Mouse (Mus musculus): Measurements from ENCODE around the gene Zfp65. TPM values are rescaled to one million over a fixed set of nuclear protein-coding genes. Genes with fewer than 3 reads are reported as not detected.

Gene Zfp65
- polyA plus RNA-seq (2012; rRNA removed; ENCODE audit: low replicate concordance) = 0.47 and 1.3 TPM in 2 replicates

DNA sequence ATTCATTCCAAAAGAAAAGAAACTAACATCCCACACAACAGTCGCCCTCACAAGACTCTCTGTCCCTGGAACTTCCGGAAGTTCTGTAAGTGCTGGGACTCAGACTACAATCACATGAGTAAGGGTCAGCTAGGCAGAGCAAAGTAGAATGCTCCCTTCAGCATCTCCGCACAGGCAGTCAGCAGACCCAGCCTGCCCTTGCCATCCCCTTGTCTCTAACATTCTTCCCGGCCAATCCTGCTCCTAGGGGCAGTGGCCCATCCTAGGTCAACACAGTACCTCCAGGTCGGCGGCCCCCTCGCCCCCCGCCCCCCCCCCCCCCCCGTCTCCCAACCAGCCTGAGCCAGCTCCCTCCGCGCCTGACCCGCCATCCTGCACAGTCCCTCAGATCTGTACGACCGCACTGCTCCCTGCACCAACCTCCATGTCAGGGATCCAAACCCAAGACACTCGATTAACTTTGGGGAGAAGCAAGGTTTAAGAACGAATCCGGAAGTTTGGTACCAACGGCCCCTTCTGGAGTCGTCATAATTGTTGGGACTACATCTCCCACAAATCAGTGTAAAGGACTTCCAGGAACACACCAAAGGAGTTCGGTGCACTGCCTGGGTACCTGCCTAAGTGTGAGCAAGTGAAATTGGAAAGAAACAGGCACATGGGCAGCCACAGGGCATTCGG, at the start of gene Zfp65:
Gene Zfp65, minus strand, starts transcription at position 533 of the 678 bp plus-strand sequence.

GRCm38 (mm10) chr13:67754333-67755306, 25.6 kb upstream of the Zfp65 start, which contains the start of gene Zfp85:
Gene Zfp85 (minus strand): TSS chr13:67755228.

GRCm38 (mm10) chr13:67686971-67687370, 42.0 kb downstream of the Zfp65 start, which contains the start of gene Zfp738:
Gene Zfp738 (minus strand): TSS chr13:67687071.

Other genes starting within 250 kb of the Zfp65 start
- gene Zfp874b, start 244.9 kb downstream of the Zfp65 start, polyA plus RNA-seq (2012; rRNA removed; ENCODE audit: low replicate concordance) = 2.1 and 5.1 TPM in 2 replicates
- gene Zfp58, start 228.6 kb downstream of the Zfp65 start, polyA plus RNA-seq (2012; rRNA removed; ENCODE audit: low replicate concordance) = 0.27 and 1.2 TPM in 2 replicates
- not detected in 2 replicates for gene Gm26965, start 203.0 kb downstream of the Zfp65 start, polyA plus RNA-seq (2012; rRNA removed; ENCODE audit: low replicate concordance)
- 18.0 and 34.5 TPM in 2 replicates for gene Zfp87, start 203.0 kb downstream of the Zfp65 start, polyA plus RNA-seq (2012; rRNA removed; ENCODE audit: low replicate concordance)
- 1.9 and 2.3 TPM in 2 replicates for gene Zfp748, start 175.3 kb downstream of the Zfp65 start, polyA plus RNA-seq (2012; rRNA removed; ENCODE audit: low replicate concordance)
- gene Zfp729b, start 119.5 kb downstream of the Zfp65 start, polyA plus RNA-seq (2012; rRNA removed; ENCODE audit: low replicate concordance) = 0.22 and 0.85 TPM in 2 replicates
- 0.17 TPM in 1 of 2 replicates, not detected in the other for gene Gm49345, start 91.4 kb downstream of the Zfp65 start, polyA plus RNA-seq (2012; rRNA removed; ENCODE audit: low replicate concordance)
- 0.39 and 1.6 TPM in 2 replicates for gene Zfp729a, start 91.4 kb downstream of the Zfp65 start, polyA plus RNA-seq (2012; rRNA removed; ENCODE audit: low replicate concordance)
- 3.0 and 7.4 TPM in 2 replicates for gene Zfp738, start 42.1 kb downstream of the Zfp65 start, polyA plus RNA-seq (2012; rRNA removed; ENCODE audit: low replicate concordance)
- 0.23 and 1.5 TPM in 2 replicates for gene Zfp85, start 26.1 kb upstream of the Zfp65 start, polyA plus RNA-seq (2012; rRNA removed; ENCODE audit: low replicate concordance)
- gene Zfp493, start 50.5 kb upstream of the Zfp65 start, polyA plus RNA-seq (2012; rRNA removed; ENCODE audit: low replicate concordance) = 0.82 and 1.5 TPM in 2 replicates
- 0.29 and 0.85 TPM in 2 replicates for gene Zfp273, start 84.6 kb upstream of the Zfp65 start, polyA plus RNA-seq (2012; rRNA removed; ENCODE audit: low replicate concordance)
- 0.75 TPM in 1 of 2 replicates, not detected in the other for gene Gm10037, start 101.9 kb upstream of the Zfp65 start, polyA plus RNA-seq (2012; rRNA removed; ENCODE audit: low replicate concordance)
- not detected in 2 replicates for gene BC048507, start 134.2 kb upstream of the Zfp65 start, polyA plus RNA-seq (2012; rRNA removed; ENCODE audit: low replicate concordance)